Mouse (Mus musculus) kidney, postnatal 36 days (tissue): ENCODE data around the gene Foxj1.
"Not testable (repeated sequence)": the region's sequence is repeated elsewhere in the genome, so short reads cannot be mapped to it uniquely, and the experiment has no call there.

Experiments
- DNase-seq, 2 experiments: peaks; one replicate each; pipeline ENCODE4 v3.0.0; 2021 to 2022; ENCODE audit warnings: mixed read lengths in 2 of 2

The Foxj1 gene

DNA sequence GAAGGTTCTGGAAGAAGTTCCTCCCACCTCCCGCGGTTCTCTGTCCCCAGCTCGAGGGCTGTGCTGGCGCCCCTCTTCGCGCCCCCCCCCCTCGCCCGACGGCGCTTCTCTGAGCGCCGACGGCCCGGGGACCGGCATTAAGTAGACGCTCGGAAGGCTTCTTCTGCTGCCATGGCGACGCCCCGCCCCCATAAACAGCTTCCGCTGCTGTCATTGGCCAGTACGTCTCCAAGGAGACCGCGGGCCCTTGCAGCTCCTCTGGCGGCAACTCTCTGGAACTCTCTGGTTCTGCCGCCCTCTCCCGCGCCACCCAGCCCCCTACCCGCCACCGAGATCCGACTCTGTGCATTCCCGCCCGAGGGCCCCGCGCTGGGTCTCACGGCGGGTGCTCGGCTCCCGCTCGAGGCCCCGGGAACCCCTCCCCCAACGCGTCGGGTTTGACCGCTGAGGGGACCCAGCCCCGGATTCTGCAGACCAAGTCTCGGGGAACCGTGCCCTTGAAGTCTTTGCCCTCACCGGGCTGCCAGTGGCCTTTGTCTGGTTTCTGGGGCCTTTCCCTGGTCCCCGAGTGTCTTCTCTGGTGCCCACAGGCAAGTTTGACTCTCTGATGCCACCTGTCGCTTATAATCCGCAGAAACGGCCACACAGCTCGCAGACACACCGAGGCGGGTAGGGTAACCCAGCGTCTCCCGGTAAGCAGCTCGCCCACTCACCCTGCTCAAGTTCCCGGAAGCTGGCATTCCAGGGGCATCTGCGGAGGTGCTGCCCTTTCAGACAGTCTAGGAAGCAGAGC is at the start of gene Foxj1:
Gene Foxj1 (minus strand): TSS at position 156 of the 793 bp plus-strand sequence.
- peak; percentile 97 for DNase-seq

DNA sequence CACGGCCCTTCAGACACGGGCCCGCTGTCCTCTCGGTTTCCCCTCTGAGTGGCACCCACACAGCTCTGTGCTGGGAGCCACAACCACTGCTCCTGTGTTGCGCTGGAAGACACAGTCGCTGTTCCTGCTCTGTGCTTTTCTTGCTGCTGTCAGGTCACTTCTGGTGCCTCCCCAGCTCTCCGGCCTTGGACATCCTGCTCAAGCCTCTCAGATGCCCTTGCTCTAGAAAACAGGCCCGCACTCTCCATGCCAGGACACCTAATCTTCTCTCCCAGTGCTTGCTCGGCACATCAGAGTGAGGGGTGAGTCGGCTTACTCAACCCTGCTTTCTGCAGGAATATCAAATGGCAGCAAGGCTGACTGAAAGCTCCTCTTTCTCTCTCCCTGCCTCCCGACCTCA is 49.0 kb upstream of the Foxj1 start:
- no peak for DNase-seq

DNA sequence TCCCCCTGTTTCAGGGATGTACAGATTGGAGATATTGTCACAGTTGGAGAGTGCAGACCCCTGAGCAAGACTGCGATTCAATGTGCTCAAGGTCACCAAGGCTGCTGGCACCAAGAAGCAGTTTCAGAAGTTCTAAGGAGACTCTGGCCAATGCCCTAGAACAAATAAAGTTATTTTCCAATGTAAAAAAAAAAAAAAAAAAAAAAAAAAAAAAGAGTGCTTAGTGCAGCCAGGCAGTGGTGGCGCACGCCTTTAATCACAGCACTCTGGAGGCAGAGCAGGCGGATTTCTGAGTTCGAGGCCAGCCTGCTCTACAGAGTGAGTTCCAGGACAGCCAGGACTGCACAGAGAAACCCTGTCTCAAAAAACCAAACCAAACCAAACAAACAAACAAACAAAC is 47.9 kb upstream of the Foxj1 start:
- not testable (repeated sequence) for DNase-seq

DNA sequence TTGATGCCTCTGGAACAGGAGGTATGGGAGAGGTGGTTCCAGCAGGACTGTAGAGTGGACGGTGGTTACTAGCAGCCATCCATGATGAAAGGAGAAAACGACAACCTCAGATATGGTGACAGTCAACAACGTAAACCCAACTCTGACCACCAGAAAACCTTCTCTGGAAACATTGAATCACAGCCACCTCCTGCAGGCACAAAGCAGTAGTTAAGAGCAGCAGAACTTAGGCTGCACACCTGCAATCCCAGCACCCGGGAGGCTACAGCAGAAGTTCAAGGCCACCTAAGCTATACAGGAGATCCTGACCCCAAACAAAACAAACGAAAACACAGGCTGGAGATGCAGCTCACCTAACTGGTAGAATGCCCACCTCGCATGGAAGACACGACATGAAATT is 45.6 kb upstream of the Foxj1 start:
- no peak for DNase-seq

DNA sequence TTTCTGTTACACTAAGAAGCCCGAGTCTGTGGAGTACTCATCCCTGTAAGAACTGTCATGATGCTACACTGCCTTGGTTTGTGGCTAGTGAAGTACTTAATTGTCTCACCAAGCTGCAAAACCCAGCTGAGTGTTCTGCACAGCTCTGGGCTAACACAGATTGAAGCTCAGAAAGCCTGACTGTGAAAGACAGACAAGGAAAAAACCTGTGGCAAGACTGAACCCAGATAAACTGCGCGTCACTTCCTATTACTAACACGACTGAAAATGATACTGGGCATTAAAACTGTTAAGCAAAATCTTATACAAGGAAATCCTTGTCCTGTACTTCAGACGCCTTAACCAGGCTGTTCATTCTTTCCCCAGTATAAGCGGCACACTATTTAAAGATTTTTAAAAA is 44.3 kb upstream of the Foxj1 start:
- no peak for DNase-seq

DNA sequence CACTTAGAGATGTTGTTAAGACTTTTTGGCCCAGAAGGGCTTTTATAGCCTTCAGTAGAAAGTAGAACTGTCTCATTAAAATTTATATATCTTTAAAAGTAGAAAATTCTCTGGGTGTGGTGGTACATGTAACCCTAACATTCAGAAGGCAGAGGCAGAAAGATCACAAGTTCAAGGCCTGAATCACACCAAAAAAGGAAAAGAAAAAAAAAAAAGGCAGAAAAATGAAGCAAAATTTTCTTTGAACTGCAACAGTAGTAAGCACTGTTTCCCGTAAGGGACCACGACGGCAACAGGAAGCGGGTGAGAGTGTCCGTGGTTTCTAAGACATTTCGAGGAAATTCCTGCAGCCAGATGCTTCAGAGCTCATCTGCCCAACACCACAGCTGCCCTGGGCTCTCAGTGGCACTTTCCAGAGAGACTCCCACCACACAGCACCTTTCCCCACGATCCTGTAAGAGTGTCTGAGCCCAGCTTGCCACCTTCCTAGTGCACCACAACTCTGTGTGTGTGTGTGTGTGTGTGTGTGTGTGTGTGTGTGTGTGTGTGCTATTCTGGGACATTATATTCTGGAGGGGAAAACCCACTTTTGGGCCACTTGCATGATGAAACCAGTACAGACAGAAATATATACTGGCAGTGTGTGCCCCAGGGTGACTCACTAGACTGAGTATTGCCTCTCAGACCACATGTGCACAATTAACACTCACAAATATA is 41.9 kb upstream of the Foxj1 start:
- DNase-seq = peak in 1 of 2 experiments; percentile 33

DNA sequence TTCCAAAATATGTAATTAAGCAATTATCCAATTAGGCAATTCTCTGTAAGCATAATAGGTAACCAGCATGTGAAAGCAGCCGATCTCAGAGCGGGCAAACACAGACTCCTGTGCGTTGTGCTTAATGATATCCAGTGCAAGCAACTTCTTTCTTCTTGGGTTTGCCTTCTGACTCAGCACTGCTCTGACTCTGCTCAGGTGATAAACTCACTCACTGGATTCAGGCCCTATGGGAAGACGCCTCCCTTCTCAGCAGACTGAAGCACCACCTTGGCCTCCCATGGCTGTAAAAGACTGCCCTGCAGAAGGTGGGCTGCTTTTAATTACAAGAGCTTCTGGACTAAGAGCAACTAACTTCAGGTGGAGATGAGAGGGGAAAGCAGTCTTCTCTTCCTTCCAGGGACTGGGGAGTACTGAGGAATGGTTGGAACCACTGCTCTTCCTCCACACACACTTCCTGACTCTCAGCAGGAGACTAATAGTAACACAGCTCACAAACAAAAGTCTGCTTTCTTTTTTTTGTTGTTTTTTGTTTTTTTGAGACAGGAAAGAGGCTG is 36.8 kb upstream of the Foxj1 start:
- no peak for DNase-seq

DNA sequence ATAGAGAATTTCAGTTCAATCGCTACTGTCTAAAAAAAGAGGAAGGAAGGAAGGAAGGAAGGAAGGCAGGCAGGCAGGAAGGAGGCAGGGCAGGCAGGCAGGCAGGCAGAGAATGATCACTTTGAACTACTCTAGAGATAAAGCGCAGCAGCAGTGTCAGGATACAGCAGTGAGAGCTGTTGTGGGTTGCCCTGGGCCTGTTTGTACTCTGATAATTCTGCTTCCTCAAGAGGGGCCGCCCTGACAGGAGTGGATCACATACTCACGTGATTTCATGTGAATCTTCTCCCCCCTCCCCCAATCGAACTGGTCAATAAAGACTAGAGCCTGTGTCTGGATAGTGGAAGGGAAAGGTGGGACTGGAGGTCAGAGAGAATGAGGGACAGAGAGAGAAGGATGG is 34.4 kb upstream of the Foxj1 start:
- DNase-seq = peak in 1 of 2 experiments; percentile 7

DNA sequence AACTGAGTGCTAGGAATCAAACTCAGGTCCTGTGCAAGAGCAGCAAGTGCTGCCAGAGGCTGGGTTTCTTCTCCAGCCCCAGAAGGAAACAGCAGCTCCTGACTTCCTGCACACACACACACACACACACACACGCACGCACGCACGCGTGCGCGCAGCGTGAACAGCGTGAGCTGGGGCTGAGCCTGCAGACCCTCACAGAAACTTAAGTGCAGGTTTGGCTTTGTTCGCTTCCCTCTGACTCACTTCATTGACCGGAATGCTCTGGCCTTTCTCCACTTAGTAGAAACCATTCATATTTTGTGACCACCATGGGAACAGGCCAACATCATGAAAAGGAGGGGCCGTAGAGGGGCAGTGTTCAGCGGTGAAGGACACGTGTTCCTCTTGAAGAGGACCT is 33.9 kb upstream of the Foxj1 start:
- DNase-seq = no peak

DNA sequence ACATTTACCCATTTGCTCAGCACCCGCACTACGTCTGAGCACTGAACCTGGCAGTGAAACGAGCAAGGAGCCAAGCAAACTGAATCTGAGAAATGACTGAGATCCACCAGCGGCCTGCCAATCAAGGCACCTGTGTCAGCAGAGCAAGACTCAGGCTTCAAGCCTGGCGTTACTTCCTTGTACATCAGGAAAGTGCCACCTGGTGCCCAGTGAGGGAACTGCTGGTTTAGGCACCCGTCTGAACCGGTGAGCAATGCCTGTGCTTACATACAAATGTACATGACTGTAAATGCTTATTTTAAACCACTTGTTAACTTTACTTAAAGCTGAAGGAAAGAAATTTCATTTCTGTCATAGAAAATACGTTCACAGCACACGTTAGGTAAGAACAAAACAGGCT is 32.9 kb upstream of the Foxj1 start:
- DNase-seq = peak; percentile 92 to 97

DNA sequence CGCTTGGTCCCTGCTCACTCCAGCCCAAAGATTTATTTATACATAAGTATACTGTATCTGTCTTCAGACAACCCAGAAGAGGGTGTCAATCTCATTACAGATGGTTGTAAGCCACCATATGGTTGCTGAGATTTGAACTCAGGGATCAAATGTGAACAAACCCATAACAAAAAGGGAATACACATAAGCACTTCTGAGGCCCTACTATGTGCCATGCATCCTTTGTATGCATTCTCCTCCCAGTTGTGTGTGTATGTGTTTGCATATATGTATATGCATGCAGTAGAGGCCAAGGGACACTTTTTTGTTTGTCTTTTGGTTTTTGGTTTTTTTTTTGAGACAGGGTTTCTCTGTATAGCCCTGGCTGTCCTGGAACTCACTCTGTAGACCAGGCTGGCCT is 31.4 kb upstream of the Foxj1 start:
- no peak for DNase-seq

DNA sequence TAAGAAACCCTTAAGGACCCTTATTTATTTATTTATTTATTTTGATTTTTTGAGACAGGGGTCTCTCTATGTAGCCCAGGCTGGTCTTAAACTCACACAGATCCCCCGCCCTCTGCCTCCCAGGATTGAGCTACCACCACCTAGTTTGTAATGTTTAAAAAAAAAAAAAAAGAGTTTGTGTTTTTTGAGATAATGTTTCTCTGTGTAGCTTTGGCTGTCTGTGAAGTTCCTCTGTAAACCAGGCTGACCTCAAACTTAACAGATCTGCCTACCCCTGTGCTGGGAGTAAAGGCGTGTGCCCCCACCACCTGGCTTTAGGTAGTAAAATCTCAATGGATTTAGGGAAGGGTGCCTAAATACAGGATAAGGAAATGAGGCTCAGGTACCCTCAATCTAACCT is 30.9 kb upstream of the Foxj1 start:
- DNase-seq = no peak

DNA sequence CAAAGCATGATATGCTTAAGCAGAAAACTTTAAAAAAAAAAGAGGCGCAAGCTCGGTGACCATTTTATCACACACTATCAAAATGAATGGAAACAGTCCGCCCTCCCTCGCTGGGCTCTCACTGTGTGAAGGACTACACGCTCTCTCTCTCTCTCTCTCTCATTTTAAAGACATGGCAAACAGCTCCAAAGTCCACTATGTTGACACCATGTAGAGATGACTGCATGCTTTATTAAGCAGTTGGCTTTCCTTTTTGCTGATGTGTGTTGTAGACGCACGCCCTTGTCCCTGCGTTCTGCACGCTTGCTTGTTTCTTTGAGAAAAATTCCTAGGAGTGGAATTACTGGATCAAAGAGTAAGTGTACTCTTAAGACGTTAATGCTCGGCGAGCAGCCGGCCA is 30.2 kb upstream of the Foxj1 start:
- no peak for DNase-seq

DNA sequence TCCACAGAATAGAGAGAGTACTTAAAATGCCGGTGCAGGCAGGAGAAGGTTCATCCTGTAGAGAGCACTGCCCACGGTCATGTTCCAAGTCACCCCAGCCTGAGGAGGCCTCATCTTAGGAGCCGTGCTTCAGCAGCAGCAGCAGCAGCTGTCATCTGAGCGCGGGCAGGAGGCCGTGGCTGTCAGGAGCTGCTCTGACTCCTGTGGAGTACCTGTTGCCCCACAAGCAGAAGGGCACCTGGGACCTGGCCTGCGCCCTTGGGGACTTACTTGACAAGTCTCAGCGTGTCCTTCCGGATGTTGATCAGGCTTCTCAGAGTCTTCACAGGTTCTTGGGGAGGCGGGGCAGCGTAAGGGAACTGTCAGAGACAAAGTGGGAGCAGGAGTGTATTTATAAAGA is 26.8 kb upstream of the Foxj1 start:
- no peak for DNase-seq

DNA sequence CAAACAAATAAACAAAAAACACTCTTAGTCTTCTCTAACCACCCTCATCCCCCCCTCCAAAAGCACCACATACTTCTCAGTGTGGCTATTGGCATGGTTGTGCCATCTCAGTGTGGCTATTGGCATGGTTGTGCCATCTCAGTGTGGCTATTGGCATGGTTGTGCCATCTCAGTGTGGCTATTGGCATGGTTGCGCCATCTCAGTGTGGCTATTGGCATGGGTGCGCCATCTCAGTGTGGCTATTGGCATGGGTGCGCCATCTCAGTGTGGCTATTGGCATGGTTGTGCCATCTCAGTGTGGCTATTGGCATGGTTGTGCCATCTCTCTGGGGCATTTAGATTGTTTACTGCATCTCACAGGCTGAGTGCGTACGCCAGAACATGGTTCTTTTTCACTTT is 25.7 kb upstream of the Foxj1 start:
- DNase-seq = not testable (repeated sequence)

DNA sequence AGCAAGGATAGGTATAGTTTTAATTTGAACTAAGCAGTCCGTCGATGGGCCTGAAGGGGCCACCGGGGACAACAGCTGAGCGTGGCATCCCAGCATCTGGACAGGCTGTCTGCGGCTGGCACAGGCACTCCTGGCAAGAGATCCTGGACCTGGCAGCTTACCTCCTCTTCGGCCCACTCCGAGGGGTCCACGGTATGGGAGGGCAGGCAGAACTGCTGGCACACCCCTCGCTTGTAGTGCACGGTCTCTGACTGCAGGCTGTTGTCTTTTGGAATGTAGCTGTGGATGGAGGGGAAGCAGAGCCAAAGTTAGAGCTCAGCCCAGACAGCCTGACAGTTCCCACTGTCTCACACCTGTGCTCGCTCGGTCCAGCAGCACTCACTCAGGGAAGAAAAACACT is 24.5 kb upstream of the Foxj1 start:
- DNase-seq = no peak

DNA sequence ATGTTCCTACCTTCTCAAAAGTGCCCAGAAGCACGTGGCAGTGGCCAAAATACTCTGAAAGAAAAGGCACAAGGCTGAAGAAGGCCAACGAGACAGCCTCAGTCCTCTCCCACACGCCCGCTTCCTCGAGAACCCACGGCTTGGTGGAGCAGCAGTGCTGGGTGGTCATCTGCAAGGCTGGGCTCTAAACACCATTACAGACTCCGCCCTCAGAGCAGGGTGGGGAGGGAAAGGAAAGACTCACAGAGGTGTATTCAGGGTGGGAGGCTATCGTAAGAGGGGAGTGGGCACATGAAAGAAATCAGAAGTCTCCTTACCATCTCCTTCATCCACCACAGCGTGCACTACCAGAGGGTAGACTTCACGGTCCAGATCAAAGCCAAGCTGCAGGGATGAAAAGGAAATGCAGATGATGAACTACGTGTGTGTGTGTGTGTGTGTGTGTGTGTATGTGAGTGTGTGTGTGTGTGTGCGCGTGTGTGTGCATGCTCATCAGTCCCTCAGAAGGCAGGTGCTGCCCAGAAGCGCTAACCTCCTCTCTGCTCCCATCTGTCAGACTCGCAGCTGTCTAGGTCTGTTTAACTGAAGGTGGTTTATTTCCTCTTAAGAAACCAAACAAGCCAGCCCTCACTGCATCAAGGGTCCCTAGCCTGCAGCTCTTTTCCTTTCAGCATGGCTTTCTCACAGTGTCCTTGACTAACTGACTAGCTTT is 23.9 kb upstream of the Foxj1 start:
- no peak for DNase-seq

DNA sequence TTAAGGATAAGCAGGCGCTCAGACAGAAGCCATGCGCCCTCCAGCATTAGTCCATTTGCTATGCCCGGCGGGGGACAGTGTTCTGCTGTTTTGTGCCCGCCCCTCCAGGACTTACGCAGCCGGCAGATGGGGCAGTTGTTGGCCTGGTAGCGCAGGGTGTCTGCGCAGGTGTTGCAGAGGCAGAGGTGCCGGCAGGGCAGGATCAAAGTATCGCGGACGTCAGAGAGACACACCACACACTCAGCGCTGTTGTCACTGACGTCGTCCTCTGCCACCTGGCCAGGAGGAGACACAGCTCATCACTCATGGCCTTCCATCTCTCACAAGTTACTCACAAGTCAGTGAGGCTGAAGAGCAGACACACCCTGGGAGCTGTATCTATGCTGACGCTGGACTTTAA is 19.3 kb upstream of the Foxj1 start:
- DNase-seq = no peak

DNA sequence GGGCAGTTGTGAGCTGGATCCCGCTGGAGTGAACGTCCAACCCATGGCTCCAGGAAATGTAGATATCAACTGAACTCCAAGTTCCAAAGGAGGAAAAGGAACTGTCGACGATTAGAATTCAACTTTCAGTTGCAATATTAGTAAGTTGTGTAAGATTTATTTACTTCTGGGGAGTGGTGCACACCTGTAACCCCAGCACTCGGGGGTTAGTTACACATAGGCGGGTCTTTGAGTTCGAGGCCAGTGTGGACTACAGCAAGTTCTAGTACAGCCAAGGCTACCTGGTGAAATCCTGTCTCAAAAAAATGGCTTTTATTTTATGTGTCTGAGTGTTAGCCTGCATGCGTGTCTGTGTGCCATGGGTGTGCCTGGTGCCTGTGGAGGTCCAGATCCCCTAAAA is 18.3 kb upstream of the Foxj1 start:
- DNase-seq = no peak

DNA sequence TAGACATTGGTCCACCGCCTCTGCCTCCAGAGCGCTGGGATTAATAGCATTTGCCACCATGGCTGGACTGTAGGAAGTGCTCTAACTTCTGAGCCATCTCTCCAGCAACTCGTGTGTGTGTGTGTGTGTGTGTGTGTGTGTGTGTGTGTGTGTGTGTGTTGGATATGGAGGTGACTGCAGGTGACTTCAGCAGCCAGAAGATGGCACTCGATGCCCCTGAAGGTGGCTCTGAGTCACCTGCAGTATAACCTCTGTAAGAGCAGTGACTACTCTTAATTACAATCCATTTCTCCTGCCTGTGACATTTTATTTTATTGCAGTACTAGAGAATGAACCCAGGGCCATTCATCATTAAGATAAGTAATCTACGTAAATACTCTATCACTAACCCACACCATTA is 16.1 kb upstream of the Foxj1 start:
- DNase-seq = no peak

DNA sequence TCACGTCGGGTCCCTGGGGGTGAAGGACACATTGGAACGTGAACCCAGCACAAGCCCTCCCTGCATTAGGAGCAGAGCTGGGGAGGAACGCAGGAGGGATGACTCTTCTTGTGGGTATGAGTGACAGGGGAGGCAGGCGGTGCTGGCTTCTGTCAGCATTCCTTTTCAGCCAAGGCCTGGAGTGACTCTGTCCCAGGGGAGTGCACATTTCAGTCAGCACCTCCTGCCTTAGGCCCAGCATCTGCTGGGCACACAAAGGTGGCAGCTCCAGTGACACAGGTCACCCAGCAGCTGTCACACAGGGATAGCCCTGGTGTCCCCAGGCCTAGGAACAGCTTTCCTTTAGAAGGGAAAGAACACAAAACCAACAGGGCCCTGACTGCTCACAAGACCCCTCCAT is 12.8 kb upstream of the Foxj1 start:
- no peak for DNase-seq

DNA sequence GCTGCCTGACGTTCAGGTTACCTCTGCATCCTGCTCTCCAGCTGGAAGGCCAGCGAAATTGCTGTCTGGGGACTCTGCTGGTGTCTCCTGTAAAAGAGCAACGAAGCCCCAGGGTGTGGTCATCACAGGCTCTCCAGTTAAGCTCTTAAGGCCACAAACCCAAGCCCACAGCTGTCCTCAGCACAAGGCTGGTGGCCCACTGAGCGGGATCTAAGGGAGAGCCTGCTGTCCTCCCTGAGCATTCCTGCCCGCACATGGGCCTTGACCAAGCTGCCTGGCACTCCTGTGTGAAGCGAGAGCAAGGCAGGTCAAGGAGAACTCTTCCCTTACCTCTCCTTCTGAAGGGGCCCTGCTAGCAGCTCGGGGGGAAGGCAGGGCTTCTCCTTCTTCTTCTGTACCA is 11.8 kb upstream of the Foxj1 start:
- no peak for DNase-seq

DNA sequence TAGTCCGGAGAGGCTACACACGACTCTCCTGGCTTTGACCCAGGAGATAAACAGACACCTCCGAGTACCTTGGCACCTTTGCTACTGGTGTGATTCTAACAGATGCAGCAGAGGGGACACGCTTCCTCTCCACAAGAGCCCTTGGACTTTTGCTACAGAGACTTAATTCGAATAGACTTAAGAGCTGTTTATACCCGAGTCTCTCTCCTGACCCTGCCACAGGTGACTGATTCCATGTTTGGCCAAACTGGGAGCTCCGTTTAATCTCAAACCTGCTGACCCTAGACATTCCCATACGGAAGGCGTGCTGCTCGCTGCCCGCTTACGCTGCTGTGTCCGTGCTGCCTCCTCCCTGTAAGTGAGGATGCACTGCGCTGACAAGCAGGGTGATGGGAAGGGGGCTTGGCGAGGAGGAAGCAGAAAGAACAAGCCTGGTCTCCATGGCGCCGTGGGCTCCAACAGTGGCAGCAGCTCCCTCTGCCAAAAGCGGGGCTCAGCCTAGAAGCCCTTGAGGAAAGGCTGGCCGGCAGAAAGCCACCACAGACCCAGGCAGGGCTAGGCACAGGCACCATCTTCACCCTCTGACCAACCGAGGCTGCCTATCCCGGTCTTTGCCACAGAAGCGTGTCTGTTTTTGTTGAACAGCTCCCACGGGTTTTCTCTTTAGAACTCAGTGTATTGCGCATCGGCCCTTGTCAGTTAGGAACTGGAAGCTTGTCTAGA is 7.0 kb upstream of the Foxj1 start:
- peak; percentile 38 to 44 for DNase-seq
